Mouse (Mus musculus) heart, adult 9 months (tissue): ENCODE data around the gene Grid1.

ENCODE experiments used
- DNase-seq, 2 experiments: peaks; one replicate each; pipeline ENCODE4 v3.0.0; 2022; ENCODE audit warnings: low spot score in 2 of 2

Gene Grid1

GRCm38 (mm10) chr14:35112327-35113275 is 292.7 kb downstream of the Grid1 start:
- no peak for DNase-seq

GRCm38 (mm10) chr14:35113276-35113645 is 293.4 kb downstream of the Grid1 start:
- DNase-seq: no peak

GRCm38 (mm10) chr14:35115913-35116312 is 296.0 kb downstream of the Grid1 start:
- no peak for DNase-seq

GRCm38 (mm10) chr14:35120089-35120488 is 300.2 kb downstream of the Grid1 start:
- no peak for DNase-seq

GRCm38 (mm10) chr14:35120905-35121304 is 301.0 kb downstream of the Grid1 start:
- DNase-seq: no peak

GRCm38 (mm10) chr14:35122111-35122510 is 302.2 kb downstream of the Grid1 start:
- DNase-seq: no peak

GRCm38 (mm10) chr14:35123260-35123875 is 303.5 kb downstream of the Grid1 start:
- DNase-seq: no peak

GRCm38 (mm10) chr14:35127616-35128015 is 307.7 kb downstream of the Grid1 start:
- no peak for DNase-seq

- no peak for DNase-seq
These were observed 315.1 kb downstream of the Grid1 start for GRCm38 (mm10) chr14:35135056-35135455.

- no peak for DNase-seq
These were observed 318.2 kb downstream of the Grid1 start for GRCm38 (mm10) chr14:35138069-35138468.

- DNase-seq: no peak
These were observed 319.9 kb downstream of the Grid1 start for GRCm38 (mm10) chr14:35139824-35140223.

- DNase-seq: no peak
These were observed 332.5 kb downstream of the Grid1 start for GRCm38 (mm10) chr14:35152450-35152849.

- DNase-seq: no peak
These were observed 333.9 kb downstream of the Grid1 start for GRCm38 (mm10) chr14:35153701-35154277.

- no peak for DNase-seq
These were observed 334.5 kb downstream of the Grid1 start for GRCm38 (mm10) chr14:35154364-35154763.

GRCm38 (mm10) chr14:35157069-35157655 is 337.3 kb downstream of the Grid1 start:
- no peak for DNase-seq

- DNase-seq: no peak
These were observed 339.4 kb downstream of the Grid1 start for GRCm38 (mm10) chr14:35159296-35159695.

- no peak for DNase-seq
These were observed 347.5 kb downstream of the Grid1 start for GRCm38 (mm10) chr14:35167451-35167850.

- no peak for DNase-seq
These were observed 354.0 kb downstream of the Grid1 start for GRCm38 (mm10) chr14:35173861-35174260.

- no peak for DNase-seq
These were observed 356.1 kb downstream of the Grid1 start for GRCm38 (mm10) chr14:35176021-35176420.

GRCm38 (mm10) chr14:35179076-35179475 is 359.2 kb downstream of the Grid1 start:
- no peak for DNase-seq

- DNase-seq: no peak
These were observed 365.5 kb downstream of the Grid1 start for GRCm38 (mm10) chr14:35185399-35185798.

GRCm38 (mm10) chr14:35192256-35192655 is 372.3 kb downstream of the Grid1 start:
- no peak for DNase-seq
